Mouse (Mus musculus): ENCODE results near the gene Mogat1. TPM values are rescaled to one million over a fixed set of nuclear protein-coding genes. Genes with fewer than 3 reads are reported as not detected.
A peak's percentile ranks its signal among the peaks of the same experiment; 100 is the strongest.
"Not testable (repeated sequence)": the region's sequence is repeated elsewhere in the genome, so short reads cannot be mapped to it uniquely, and the experiment has no call there.

The Mogat1 gene
- under 1 TPM in 1 of 2 experiments, not detected in 1; 0.64 TPM for total RNA-seq (2021)
- long read RNA-seq, experiment 1 = 0 reads
- long read RNA-seq, experiment 2 = 0 reads

- no peak for DNase-seq
- intact Hi-C loops (cut with DNase I; ENCODE audit: low total_unique reads) = no loop called here
Observed at GRCm38 (mm10) chr1:78510862-78511261, at the start of gene Mogat1. TSS of gene Mogat1 (plus strand) at chr1:78510991.

- intact Hi-C loops (cut with DNase I; ENCODE audit: low total_unique reads) = no loop called here
- DNase-seq = no peak
Observed at GRCm38 (mm10) chr1:78472441-78472840, 38.4 kb upstream of the Mogat1 start.

GRCm38 (mm10) chr1:78483430-78483829, 27.4 kb upstream of the Mogat1 start:
- intact Hi-C loops (cut with DNase I; ENCODE audit: low total_unique reads) = no loop called here
- DNase-seq = no peak

- intact Hi-C loops (cut with DNase I; ENCODE audit: low total_unique reads) = no loop called here
- DNase-seq = no peak
Observed at GRCm38 (mm10) chr1:78484361-78484760, 26.4 kb upstream of the Mogat1 start.

GRCm38 (mm10) chr1:78488427-78488751, 22.4 kb upstream of the Mogat1 start:
- intact Hi-C loops (cut with DNase I; ENCODE audit: low total_unique reads) = no loop called here
- DNase-seq = no peak

- DNase-seq = peak; percentile 93
- intact Hi-C loops (cut with DNase I; ENCODE audit: low total_unique reads) = no loop called here
Observed at GRCm38 (mm10) chr1:78488752-78489492, 21.9 kb upstream of the Mogat1 start, which contains the start of gene Farsb. TSS of gene Farsb (minus strand) at chr1:78488897.

GRCm38 (mm10) chr1:78490143-78490542, 20.6 kb upstream of the Mogat1 start:
- intact Hi-C loops (cut with DNase I; ENCODE audit: low total_unique reads) = no loop called here
- no peak for DNase-seq

GRCm38 (mm10) chr1:78501036-78501435, 9.8 kb upstream of the Mogat1 start:
- no peak for DNase-seq
- intact Hi-C loops (cut with DNase I; ENCODE audit: low total_unique reads) = no loop called here

GRCm38 (mm10) chr1:78501856-78502255, 8.9 kb upstream of the Mogat1 start:
- intact Hi-C loops (cut with DNase I; ENCODE audit: low total_unique reads); DNase-seq: not testable (repeated sequence)

- no peak for DNase-seq
- intact Hi-C loops (cut with DNase I; ENCODE audit: low total_unique reads) = no loop called here
Observed at GRCm38 (mm10) chr1:78502527-78502926, 8.3 kb upstream of the Mogat1 start.

- DNase-seq = no peak
- intact Hi-C loops (cut with DNase I; ENCODE audit: low total_unique reads) = no loop called here
Observed at GRCm38 (mm10) chr1:78507137-78507536, 3.7 kb upstream of the Mogat1 start.

- DNase-seq = no peak
- intact Hi-C loops (cut with DNase I; ENCODE audit: low total_unique reads) = no loop called here
Observed at GRCm38 (mm10) chr1:78511621-78512160, 900 bp downstream of the Mogat1 start, which contains the start of gene BC035947. TSS of gene BC035947 (minus strand) at chr1:78512158.

- intact Hi-C loops (cut with DNase I; ENCODE audit: low total_unique reads) = no loop called here
- DNase-seq = no peak
Observed at GRCm38 (mm10) chr1:78512756-78513155, 2.0 kb downstream of the Mogat1 start.

GRCm38 (mm10) chr1:78518907-78519306, 8.1 kb downstream of the Mogat1 start:
- DNase-seq = no peak
- intact Hi-C loops (cut with DNase I; ENCODE audit: low total_unique reads) = no loop called here

GRCm38 (mm10) chr1:78525189-78525886, 14.5 kb downstream of the Mogat1 start:
- intact Hi-C loops (cut with DNase I; ENCODE audit: low total_unique reads) = loop anchor here (5.0 kb wide), 1 partner anchor 152 kb away; no protein-coding TSS in a partner anchor
- peak; percentile 61 for DNase-seq

- DNase-seq = no peak
- intact Hi-C loops (cut with DNase I; ENCODE audit: low total_unique reads) = loop anchor here (5.0 kb wide), 1 partner anchor 149 kb away; no protein-coding TSS in a partner anchor
Observed at GRCm38 (mm10) chr1:78528356-78528755, 17.6 kb downstream of the Mogat1 start.

GRCm38 (mm10) chr1:78529011-78529410, 18.2 kb downstream of the Mogat1 start:
- no peak for DNase-seq
- intact Hi-C loops (cut with DNase I; ENCODE audit: low total_unique reads) = loop anchor here (5.0 kb wide), 1 partner anchor 148 kb away; no protein-coding TSS in a partner anchor

GRCm38 (mm10) chr1:78530500-78531215, 19.9 kb downstream of the Mogat1 start:
- intact Hi-C loops (cut with DNase I; ENCODE audit: low total_unique reads) = no loop called here
- no peak for DNase-seq

- intact Hi-C loops (cut with DNase I; ENCODE audit: low total_unique reads) = no loop called here
- DNase-seq = peak; percentile 67
Observed at GRCm38 (mm10) chr1:78532184-78532800, 21.5 kb downstream of the Mogat1 start.

Data from gastrocnemius, postnatal 14 days (tissue).